Mouse (Mus musculus) forebrain, embryonic 11.5 days (tissue): ENCODE results near the gene Pea15a. TPM values are rescaled to one million over a fixed set of nuclear protein-coding genes. Genes with fewer than 3 reads are reported as not detected.
"Not testable (repeated sequence)": the region's sequence is repeated elsewhere in the genome, so short reads cannot be mapped to it uniquely, and the experiment has no call there.

Experiments
- ATAC-seq: fragments of 200-750 bp; cut with Nextera tagmentation; replicated peaks from 2 replicates; pipeline ENCODE4 v1.8.0; 2017; ENCODE audit warnings: moderate TSS enrichment; ENCODE audit not compliant: low FRiP score
- DNase-seq: peaks from one replicate; pipeline ENCODE4 v3.0.0-alpha.2; 2017; ENCODE audit warnings: low spot score
- H3K27ac ChIP-seq: fragments of 300-500 bp; sonication (generic); 2 replicates; pipeline ENCODE4 v1.5.1; 2014; ENCODE audit warnings: low read depth, low read length
- H3K27me3 ChIP-seq: fragments of 300-500 bp; sonication (generic); 2 replicates; pipeline ENCODE4 v1.6.1; 2014; ENCODE audit warnings: mild to moderate bottlenecking, low read length, mixed read lengths; ENCODE audit not compliant: control insufficient read depth, insufficient read depth
- H3K36me3 ChIP-seq: fragments of 300-500 bp; sonication (generic); 2 replicates; pipeline ENCODE4 v1.6.1; 2014; ENCODE audit warnings: mild to moderate bottlenecking, low read length, moderate library complexity, mixed read lengths; ENCODE audit not compliant: control insufficient read depth, insufficient read depth
- H3K4me1 ChIP-seq: fragments of 300-500 bp; sonication (generic); replicated peaks from 2 replicates; pipeline ENCODE4 v1.6.1; 2014; ENCODE audit warnings: low read length, mixed read lengths; ENCODE audit not compliant: control insufficient read depth, insufficient read depth
- H3K4me2 ChIP-seq: fragments of 300-500 bp; sonication (generic); 2 replicates; pipeline ENCODE4 v1.6.1; 2014; ENCODE audit warnings: low read depth, mild to moderate bottlenecking, low read length, moderate library complexity, mixed read lengths; ENCODE audit not compliant: severe bottlenecking
- H3K4me3 ChIP-seq: fragments of 300-500 bp; sonication (generic); 2 replicates; pipeline ENCODE4 v1.5.1; 2014; ENCODE audit warnings: low read depth, low read length
- H3K9ac ChIP-seq: fragments of 300-500 bp; sonication (generic); 2 replicates; pipeline ENCODE4 v1.6.1; 2014; ENCODE audit warnings: low read length
- H3K9me3 ChIP-seq: fragments of 300-500 bp; sonication (generic); 2 replicates; pipeline ENCODE4 v1.6.1; 2016; ENCODE audit warnings: low read length, mixed read lengths; ENCODE audit not compliant: control insufficient read depth
- WGBS: fragments of 180-500 bp; shearing (Covaris S2); extraction: QIAGEN DNeasy Blood & Tissue Kit; methylation state at CpG from one replicate; pipeline ENCODE4 v1.1.7; 2014; 5-methylcytosine and 5-hydroxymethylcytosine counted together
- polyA plus RNA-seq: library from polyadenylated mRNA; unstranded; fragments of >200 nt; fragmentation: Nextera tagmentation; extraction: Ambion mirVana; gene quantifications from 2 replicates; pipeline ENCODE4 v1.2.1, GENCODE M21; 2014

The Pea15a gene
- 371 and 409 TPM in 2 replicates for polyA plus RNA-seq

DNA sequence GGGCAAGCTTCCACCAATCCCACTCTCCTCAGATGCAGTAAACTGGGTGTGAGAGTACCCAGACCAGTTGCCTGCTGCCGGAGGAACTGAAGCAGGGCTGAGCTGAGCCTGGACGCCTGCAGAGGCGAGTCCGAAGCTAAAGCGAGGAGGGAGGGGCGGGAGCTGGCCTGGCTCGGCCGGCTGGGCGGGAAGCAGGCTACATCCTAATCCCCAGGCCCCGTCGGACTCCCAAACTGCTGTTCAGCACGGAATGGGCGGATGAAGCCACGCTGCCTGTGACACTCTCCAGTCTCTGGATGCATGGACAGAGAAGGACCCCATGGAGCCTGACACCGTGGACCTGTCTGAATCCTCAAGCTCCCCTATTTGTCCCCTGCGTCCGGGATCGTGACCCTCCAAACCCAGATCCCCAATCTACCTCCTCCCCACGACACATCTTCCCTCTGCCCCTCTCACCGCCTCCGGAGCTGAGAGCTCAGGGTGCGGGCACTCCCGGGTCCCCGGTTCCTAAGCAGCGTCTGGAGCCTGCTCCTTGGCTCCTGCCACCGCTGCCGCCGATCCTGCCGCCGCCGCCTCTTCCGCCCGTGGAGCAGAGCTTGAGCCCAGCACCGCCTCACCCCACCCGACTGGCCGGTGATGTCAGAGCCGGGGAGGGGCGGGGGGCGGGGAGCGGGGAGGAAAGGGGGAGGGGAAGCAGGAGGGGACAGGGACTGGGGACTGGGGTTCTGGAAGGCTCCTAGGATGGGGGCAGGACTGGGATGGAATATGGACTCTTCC, at the start of gene Pea15a:
Gene Pea15a, minus strand, starts transcription at position 664 of the 777 bp plus-strand sequence.
- DNase-seq (peak; percentile 94), ATAC-seq (peak; percentile 60)
- Histone ChIP-seq H3K4me2 (peak within 1 kb of the TSS; percentile 59), H3K27ac (peak within 1 kb of the TSS; percentile 95), H3K4me1 (peaks cover 42% of the 10 kb centered on the region), H3K9ac (peak within 1 kb of the TSS; percentile 93), H3K9me3 (no peaks in the 10 kb centered on the region), H3K4me3 (peak within 1 kb of the TSS; percentile 85), H3K36me3 (no peaks in the 10 kb centered on the region), H3K27me3 (no peaks in the 10 kb centered on the region)
- WGBS = under 1% methylated on average over 40 of the region's 40 CpGs

DNA sequence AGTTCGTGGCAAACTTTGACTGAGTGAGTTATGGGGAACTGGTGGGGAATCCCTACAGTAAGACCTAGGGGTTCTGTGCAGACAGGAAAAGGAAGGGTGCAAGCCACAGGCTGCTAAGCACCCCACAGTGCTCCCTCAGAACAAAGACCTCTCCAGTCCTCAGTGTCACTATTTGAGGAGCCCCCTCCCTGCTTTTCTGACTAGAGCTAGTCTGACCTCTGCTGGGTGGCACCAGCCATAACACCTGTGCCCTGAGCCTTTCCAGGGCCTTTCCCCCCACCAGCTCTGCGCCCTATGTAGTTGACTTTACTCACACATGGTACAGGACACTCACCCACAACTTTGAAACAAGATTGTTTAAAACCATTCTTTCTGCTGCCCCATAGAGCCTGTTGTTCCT, 41.1 kb upstream of the Pea15a start:
- Histone ChIP-seq H3K27ac (no peak overlapping the region), H3K27me3 (no peaks in the 10 kb centered on the region; the same call in 1 of the 2 replicates), H3K4me2 (no peak overlapping the region), H3K4me3 (no peak overlapping the region), H3K9me3 (no peaks in the 10 kb centered on the region), H3K9ac (no peak overlapping the region), H3K4me1 (peaks cover 4% of the 10 kb centered on the region; the same call in 1 of the 2 replicates), H3K36me3 (no peaks in the 10 kb centered on the region)
- peak; percentile 69 for DNase-seq
- ATAC-seq = peak; percentile 74
- whole genome bisulfite sequencing = 61% methylated on average over 2 of the region's 2 CpGs

DNA sequence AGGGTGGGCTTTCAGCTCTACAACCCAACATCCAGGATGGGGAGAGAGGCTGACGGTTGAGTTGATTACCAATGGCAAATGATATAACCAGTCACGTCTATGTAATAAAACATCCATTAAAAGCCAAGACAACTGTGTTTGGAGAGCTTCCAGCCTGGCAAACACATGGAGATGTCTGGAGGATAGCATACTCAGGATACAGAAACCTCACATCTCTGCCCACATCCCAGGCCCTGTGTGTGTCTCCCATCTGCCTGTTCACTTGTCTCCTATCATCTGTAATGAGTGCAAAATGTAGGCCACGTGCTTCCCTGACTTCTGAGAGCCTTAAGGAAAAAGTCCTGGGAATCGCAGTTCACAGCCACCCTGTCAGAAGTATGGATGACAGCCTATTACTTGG, 40.6 kb upstream of the Pea15a start:
- DNase-seq (no peak), ATAC-seq (no peak)
- no peak overlapping the region for H3K4me3 ChIP-seq
- 76% methylated on average over 4 of the region's 4 CpGs for WGBS
- H3K9ac ChIP-seq = no peak overlapping the region
- no peak overlapping the region for H3K4me2 ChIP-seq
- no peak overlapping the region for H3K27ac ChIP-seq
- no peaks in the 10 kb centered on the region for H3K36me3 ChIP-seq
- peaks cover 6% of the 10 kb centered on the region; the same call in 1 of the 2 replicates for H3K4me1 ChIP-seq
- H3K27me3 ChIP-seq = no peaks in the 10 kb centered on the region; the same call in 1 of the 2 replicates
- no peaks in the 10 kb centered on the region for H3K9me3 ChIP-seq

DNA sequence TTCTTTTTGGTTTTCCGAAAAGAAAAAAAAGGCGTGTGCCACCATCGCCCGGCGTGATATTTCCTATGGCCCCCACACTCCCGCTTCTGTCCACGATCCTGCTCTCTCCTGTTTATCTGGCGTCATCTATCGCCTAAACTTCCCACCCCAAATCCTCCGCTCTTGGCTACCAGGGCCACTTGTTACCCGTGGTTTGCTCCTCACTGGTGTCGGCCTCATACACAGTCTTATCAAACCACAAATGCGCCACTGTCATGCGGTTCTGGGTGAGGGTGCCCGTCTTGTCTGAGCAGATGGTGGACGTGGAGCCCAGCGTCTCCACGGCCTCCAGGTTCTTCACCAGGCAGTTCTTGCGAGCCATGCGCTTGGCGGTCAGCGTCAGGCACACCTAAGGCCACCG, 38.0 kb upstream of the Pea15a start:
- Histone ChIP-seq H3K4me1 (peaks cover 10% of the 10 kb centered on the region), H3K4me2 (0 out of 2 replicates have a peak overlapping the region, but pooled peaks have one; percentile 2)
- not testable (repeated sequence) for H3K36me3 ChIP-seq, H3K27ac ChIP-seq, H3K4me3 ChIP-seq, ATAC-seq, H3K9me3 ChIP-seq, DNase-seq, H3K9ac ChIP-seq, H3K27me3 ChIP-seq
- 44% methylated on average over 23 of the region's 23 CpGs for WGBS

DNA sequence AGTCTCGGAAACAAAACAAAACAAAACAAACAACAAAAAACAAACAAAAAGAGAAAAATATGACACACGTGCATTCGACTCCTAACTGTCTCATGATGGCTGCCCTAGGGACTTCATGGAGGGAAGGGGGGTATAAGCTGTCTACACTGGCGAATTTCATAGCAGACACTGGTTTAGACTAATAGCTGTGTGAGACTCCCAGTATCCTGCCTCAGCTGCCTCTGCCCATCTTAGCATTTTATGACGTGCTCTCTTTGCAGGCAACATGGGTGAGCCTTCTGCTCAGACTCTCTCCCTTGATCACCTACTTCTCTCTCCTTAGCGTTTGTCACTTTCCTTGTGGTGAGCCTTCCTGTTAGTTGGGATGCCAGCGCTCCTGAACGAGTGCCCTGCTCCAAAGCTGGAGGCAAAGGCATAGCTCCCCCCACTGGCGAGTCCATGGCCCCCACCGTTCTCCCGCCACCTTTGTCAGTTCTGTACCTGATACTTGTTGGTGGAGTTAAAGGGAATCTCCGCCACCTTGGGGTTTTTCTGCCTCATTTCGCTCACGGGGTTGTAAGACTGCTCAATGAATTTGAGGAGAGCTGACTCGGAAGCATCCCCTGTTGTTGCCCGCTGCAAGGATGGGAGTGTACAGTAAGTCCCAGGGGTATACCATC, 37.1 kb upstream of the Pea15a start:
- Histone ChIP-seq H3K9ac (no peak overlapping the region), H3K4me3 (no peak overlapping the region)
- WGBS = 30% methylated on average over 16 of the region's 16 CpGs

DNA sequence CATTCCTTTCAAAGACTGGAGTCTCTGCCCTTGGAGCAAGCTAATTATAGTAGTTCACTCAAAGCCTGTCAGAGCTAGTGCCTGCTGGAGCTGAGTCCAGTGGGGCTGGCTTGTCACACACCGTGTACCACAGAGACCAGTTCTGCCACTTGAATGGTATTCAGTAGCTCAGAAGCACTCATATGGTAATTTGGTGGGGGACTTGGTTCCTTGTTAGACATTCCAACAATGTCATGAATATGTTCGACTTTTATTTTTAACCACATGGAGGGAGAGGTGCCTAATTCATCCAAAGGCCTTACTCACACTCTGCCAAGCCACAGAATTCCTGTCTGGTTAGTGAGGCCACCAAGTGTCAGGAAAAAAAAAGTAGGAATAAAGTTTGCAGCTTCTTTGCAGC, 35.8 kb upstream of the Pea15a start:
- no peaks in the 10 kb centered on the region for H3K9me3 ChIP-seq
- peak overlapping the region; percentile 55 for H3K27ac ChIP-seq
- no peak overlapping the region for H3K4me2 ChIP-seq
- no peaks in the 10 kb centered on the region for H3K36me3 ChIP-seq
- H3K27me3 ChIP-seq = no peaks in the 10 kb centered on the region
- no peak overlapping the region for H3K9ac ChIP-seq
- peaks cover 10% of the 10 kb centered on the region for H3K4me1 ChIP-seq
- 29% methylated on average over 2 of the region's 2 CpGs for WGBS
- DNase-seq = no peak
- ATAC-seq = peak; percentile 88
- H3K4me3 ChIP-seq = no peak overlapping the region

More for the DNA sequence above, 37.1 kb upstream of the Pea15a start:
- no peak for ATAC-seq
- Histone ChIP-seq H3K27ac (no peak overlapping the region), H3K4me2 (no peak overlapping the region), H3K4me1 (peaks cover 10% of the 10 kb centered on the region), H3K9me3 (no peaks in the 10 kb centered on the region), H3K36me3 (no peaks in the 10 kb centered on the region), H3K27me3 (no peaks in the 10 kb centered on the region)
- DNase-seq = peak; percentile 57

DNA sequence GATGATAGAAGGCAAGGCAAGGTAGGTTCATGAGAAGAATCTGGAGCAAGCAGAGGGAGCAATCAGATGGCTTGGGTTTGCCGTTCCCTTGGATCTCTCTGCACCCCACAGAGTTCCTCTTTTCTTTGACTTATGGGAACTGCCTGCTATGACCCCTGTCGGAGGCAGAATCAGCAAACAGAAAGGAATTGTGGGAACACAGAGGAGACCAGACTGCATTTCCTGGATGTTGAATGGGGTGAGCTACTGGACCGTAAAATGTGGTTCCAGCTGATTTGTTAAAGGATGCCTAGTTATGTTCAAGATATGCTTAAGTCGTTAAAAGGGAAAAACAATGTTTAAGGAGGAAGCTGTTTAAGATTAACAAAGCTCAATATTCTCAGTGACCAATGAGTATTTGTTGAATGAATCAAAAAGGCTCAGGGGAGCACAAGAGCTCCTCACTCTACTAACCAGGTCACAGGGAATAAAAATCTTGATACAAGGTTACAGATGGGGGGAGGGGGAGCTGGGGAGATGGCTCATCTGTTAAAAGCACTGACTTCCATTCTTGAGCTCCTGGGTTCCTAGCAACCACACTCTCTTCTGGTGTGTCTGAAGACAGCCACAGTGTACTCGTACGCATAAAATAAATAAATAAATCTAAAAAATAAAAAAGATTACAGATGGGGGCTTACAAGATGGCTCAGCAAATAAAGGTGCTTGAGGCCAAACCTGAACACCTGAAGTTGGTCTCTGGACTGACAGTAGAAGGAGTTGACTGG, 34.5 kb upstream of the Pea15a start:
- WGBS = 31% methylated on average over 6 of the region's 6 CpGs
- H3K4me3 ChIP-seq = no peak overlapping the region
- peak overlapping the region; percentile 14; the same call in 1 of the 2 replicates for H3K27ac ChIP-seq
- H3K4me1 ChIP-seq = peaks cover 10% of the 10 kb centered on the region
- no peaks in the 10 kb centered on the region for H3K36me3 ChIP-seq
- DNase-seq (no peak), ATAC-seq (no peak)
- no peaks in the 10 kb centered on the region for H3K9me3 ChIP-seq
- H3K27me3 ChIP-seq = no peaks in the 10 kb centered on the region
- no peak overlapping the region for H3K4me2 ChIP-seq
- H3K9ac ChIP-seq = no peak overlapping the region

DNA sequence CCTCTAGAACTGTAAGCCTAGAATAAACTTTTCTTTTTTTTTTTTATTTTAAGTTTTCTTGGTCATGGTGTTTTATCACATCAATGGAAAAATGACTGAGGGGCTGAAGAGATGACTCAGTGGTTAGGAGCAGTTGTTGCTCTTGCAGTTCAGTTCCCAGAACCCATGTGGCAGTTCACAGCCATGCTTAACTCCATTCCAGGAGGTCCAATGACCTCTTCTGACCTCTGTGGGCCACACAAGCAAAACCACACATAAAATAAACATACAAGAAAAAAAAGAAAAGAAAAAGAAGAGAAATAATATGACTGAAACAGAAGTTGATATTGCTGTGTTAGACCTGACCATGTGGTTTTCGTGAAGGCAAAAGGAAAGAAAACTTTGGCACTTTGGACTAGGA, 22.6 kb upstream of the Pea15a start:
- Histone ChIP-seq H3K27ac (no peak overlapping the region), H3K4me2 (no peak overlapping the region), H3K9ac (no peak overlapping the region), H3K4me3 (no peak overlapping the region), H3K9me3 (no peaks in the 10 kb centered on the region), H3K27me3 (no peaks in the 10 kb centered on the region), H3K36me3 (no peaks in the 10 kb centered on the region), H3K4me1 (no peaks in the 10 kb centered on the region)
- DNase-seq = no peak
- WGBS = 97% methylated on average over 1 of the region's 1 CpGs
- no peak for ATAC-seq
